Mouse (Mus musculus): ENCODE results near the gene Hoxa4.

The Hoxa4 gene

GRCm38 (mm10) chr6:52164051-52164625, 27.4 kb downstream of the Hoxa4 start:
- DNase-seq = no peak

DNA sequence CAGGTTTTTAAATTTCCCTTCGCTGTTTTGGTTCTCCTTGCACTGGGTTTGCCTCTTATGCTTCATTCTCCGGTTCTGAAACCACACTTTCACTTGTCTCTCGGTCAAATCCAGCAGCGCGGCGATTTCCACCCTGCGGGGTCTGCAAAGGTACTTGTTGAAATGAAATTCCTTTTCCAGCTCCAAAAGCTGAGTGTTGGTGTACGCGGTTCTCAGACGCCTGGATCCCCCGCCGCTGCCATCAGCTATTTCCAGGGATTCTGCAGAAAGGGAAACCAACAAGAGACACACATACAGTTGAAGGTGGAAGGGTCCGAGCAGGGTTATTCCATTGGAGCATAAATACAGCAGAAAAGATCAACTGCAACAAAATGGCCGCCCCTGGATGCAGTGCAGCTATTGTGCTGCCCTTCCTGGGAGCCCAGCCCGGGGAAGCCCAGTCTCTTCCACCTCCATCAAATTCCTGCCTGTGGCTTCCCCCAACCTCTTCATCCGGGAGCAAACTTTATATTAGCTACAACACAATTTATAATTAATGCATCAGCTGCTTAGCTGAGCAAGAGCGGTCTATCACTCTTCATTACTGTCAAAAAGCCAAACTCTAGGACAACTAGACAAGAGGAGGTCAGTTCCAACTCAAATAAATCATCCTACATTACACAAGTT, 28.1 kb downstream of the Hoxa4 start:
- no peak for DNase-seq

DNA sequence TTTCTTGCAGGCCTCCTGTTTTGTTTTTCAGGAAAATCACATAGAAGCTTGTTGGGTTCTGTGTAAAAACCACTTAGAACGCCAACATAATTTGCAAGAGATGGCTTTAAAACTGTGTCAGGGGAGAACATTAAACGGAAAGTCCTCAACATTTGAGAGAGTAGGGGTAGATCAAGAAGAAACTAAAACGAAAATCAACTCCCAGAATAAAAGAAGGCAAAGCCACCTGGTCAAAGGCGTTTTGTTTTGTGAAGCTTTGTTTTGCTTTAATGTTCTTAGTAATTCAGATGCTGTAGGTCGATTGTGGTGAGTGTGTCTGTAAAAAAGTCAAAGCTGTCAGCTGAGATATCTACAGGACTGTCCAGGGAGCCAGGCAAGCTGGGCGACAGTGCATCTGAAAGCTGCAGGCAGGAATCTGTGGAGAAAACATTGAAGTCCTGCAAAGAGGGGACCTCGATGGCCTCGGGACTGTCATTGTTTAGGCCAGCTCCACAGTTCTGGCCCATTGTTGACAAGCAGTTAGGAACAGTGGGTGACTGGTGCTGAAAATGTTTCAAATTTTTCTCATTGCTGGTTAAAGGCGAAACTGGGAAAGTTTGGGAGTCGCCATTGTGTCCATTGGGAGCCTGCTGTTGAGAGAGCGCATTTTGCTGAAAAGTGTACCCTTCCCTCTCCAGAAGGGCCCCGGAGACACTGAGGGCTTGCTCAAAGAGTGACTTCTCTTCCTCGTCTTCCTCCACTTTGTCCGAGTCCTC, 28.8 kb downstream of the Hoxa4 start:
- no peak for DNase-seq

- no peak for DNase-seq
Measured at GRCm38 (mm10) chr6:52162093-52162380, 29.5 kb downstream of the Hoxa4 start.

GRCm38 (mm10) chr6:52161336-52162092, 30.0 kb downstream of the Hoxa4 start:
- DNase-seq = no peak

DNA sequence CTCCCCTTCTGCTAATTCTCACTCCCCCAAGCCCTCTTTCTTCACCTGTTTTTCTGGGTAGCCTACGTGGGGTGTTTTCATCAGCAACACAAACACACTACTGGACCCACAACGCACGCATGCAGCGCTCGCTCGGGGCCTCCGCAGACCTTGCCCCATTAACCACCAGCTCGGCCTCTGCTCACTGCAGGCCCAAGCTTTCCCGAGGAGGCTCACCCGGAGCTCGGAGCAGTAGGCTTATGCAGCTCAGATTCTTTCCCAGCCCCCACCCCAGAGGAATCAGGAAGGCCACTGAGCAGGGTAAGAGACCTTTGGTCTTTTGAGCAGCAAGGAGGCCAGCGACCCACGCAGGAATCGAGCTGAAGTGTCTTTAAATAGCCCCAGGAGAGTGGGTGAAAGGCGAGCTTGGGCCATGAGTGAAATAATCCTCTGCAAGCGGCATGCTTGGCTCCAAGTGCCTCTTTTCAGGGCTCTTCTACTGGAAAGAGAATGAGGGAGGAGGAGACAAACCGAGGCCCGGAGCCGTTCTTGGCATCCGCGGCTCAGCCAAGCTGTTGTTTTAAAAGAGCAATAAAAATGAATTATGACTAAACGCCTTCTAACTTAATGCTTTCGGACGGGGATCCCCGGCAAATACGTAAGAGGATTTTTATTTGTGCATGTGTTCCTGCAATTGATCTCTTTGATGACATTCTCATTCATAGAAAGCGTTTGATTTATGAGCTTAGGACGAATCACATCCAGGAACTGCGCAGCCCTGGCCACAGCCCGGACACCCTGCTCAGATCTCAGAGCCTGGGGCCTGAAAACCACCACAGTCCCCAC, 30.8 kb downstream of the Hoxa4 start:
- no peak for DNase-seq

GRCm38 (mm10) chr6:52159979-52160378, 31.6 kb downstream of the Hoxa4 start:
- no peak for DNase-seq

- DNase-seq = no peak
Measured at GRCm38 (mm10) chr6:52159164-52159761, 32.3 kb downstream of the Hoxa4 start.

- peak; percentile 62 to 63 for DNase-seq
Measured at GRCm38 (mm10) chr6:52158276-52159051, 33.1 kb downstream of the Hoxa4 start, which contains the start of gene Hoxa1. Hoxa1 (minus strand) TSS chr6:52158317.

DNA sequence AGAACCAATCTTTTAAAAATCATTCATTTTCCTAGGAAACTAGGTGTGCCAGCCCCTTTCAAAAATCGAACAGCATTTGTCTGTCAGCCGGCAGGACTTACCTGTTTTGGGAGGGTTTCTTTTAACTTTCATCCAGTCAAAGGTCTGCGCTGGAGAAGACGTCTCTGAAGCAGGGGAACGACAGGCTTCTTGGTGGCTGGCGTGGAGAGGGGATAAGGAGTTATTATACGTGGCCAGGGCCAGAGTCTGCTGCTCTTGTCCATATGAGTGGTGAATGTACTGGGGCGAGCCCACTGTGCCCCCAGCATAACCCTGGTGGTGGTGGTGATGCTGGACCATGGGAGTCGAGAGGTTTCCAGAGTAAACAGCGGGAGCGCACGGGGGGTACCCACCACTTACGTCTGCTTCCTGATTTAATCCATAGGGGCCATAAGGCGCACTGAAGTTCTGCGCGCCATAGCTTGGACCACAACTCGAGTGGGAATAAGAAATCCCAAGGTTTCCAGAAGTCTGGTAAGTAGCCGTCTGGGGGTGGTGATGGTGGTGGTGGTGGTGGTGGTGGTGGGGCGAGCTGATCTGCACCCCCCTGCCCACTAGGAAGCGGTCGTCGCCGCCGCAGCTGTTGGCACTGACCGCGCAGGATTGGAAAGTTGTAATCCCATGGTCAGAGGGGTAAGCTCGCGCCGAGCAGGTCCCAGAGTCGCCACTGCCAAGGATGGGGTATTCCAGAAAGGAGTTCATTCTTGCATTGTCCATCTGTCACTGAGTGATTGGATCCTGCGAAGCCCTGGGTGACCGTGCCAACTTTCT, 33.9 kb downstream of the Hoxa4 start:
- DNase-seq = no peak

- no peak for DNase-seq
Measured at GRCm38 (mm10) chr6:52156551-52157200, 34.9 kb downstream of the Hoxa4 start.

GRCm38 (mm10) chr6:52155471-52155870, 36.1 kb downstream of the Hoxa4 start:
- no peak for DNase-seq

DNA sequence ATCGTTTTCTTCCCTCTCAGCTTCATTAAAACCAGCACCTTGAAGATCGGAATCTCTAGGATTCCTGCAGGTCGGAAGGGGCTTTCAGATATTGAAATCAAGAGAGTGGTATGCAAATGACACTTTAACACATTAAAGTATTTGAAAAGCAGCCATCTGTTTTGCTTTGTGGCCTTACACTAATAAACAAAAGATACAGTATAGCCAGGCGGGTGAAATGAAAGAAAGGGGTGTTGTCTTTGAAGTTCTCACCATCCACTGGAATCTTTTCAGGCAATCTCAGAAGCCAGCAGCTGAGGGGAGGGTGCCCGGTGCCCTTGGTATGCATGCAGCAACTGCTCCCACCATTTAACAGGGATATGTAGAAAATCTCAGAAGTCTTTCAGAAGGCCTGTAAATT, 37.5 kb downstream of the Hoxa4 start:
- DNase-seq = no peak

- DNase-seq = no peak
Measured at GRCm38 (mm10) chr6:52153270-52153669, 38.3 kb downstream of the Hoxa4 start.

DNA sequence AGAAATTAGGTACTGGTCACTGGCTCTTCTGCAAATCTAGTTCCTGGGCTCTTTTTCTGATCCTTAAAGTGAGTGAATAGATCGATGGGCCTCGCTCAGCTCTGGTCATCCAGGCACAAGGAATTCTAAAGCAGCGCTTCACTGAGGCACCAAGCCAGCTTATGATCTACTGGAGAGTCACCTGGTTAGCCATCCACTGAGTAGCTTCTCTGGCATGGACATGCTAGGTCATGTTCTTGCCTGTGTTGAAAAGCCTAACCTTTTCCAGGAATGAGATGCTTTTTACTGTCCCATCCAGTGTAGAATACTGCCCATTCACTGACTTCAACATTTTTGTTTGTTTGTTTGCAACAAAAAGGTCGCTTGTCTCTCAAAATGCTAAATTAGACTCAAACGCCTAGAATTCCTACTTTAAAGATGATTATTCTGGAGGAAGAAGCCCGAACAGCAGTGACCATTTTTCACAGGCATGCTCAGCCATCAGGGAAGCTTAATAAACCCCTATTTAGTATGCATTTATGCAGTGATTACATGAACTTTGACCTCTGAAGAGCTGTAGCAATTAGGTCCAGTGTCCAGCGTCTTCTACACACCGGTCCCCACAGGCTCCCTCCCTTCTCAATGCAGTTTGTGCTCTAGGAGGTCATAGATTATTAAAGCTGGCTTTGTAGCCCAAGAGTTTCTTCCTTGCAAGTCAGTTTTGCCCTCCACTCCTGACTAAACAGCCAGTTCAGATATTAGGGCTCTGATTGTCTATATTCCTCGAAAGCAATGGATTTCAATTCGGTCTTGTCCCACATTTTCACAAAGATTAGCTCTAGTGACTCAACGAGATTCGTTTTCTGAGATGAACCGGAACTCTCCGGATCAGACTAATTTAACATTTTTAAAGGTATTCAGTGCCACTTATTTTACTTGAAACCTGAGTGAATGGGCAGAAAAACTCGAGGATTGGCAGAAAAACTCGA, 39.0 kb downstream of the Hoxa4 start:
- no peak for DNase-seq

- DNase-seq = no peak
Measured at GRCm38 (mm10) chr6:52151571-52151970, 40.0 kb downstream of the Hoxa4 start.

DNA sequence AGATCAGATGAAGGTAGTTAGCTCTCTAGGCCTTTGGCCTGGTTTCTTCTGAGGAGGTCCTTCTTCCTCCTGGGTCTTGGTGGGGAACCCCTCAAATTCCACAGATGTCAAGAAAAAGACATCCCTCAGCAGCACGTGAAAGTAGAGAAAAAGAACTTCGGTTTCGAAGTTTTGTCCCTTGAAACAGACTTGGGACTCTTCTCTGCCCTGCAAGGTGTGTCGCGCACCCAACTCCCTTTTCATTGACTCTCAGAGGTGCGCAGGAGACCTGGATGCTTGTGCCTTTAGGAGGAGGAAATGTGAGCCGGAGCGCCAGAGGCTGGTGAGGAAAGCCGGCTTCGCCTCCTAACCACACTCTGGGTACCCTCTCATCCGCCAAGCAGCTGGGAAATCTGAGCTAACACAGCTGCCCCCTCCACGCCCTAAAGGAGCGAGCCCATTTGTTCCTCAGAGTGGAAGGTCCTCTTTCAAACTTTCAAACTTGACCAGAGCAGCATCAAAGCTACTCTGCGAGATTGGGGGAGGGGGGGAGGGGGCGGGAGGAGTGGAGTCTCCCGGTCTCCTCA, 41.1 kb downstream of the Hoxa4 start:
- DNase-seq = no peak

Measured in B cell, adult 2 months (primary cell).